Mouse (Mus musculus): ENCODE measurements at regions not wholly inside any gene's neighbourhood (a gene's known extent, or its start where the extent isn't known, plus 50 kb on each side); places are given as distances from the start of the nearest gene placed in this dataset.

DNA sequence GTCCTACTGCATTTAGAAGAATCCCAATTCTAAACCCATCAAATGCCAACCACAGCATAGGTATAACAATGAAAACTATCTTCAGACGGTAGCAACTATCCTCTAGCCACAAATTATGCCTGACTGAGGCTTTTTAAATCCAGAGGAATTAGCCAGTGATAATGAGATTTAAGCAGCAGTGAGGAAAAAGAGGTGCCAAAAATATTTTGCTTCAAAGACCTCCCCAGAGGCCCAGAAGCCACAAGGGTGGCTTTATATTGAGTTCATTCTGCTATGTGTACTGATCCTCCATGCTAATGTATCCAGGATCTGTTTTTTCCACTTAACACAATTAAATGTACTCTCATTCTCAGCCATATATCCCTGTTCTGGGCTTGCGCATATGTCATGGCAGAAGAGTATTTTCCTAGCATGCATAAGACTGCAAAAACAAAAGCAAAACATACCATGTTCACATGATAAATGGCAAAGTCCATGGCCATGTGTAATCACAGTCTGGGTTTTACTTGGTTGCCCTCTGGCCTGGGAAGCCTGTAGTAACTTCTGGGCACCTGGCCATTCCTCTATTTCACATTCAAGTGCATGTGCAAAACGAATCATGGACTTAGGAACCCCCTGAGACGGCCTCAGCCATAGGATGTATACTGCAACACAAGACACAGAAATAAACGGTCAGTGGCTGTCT is 113.6 kb upstream of the Tsc22d2 start:
- TF ChIP-seq TCF12 (IDR thresholded peaks at IDR 0.05; ENCODE audit: insufficient read depth, poor library complexity, severe bottlenecking), result no peak
- TF ChIP-seq MAX (IDR thresholded peaks at IDR 0.05; ENCODE audit: low read depth), result no peak
- no peak for TF ChIP-seq POLR2A (IDR thresholded peaks at IDR 0.05; ENCODE audit: insufficient read length, low read depth)
- TF ChIP-seq E2F4 (IDR thresholded peaks at IDR 0.05; ENCODE audit: insufficient read depth), result no peak
- no peak for TF ChIP-seq SRF (IDR thresholded peaks at IDR 0.05; ENCODE audit: control insufficient read depth, insufficient read length, low read depth)
